Mouse (Mus musculus): Measurements from ENCODE around the gene Gm49321.

Gm49321 gene

GRCm38 (mm10) chr12:73949318-73950058, 12.0 kb downstream of the Gm49321 start:
- DNase-seq = peak; percentile 76

GRCm38 (mm10) chr12:73952879-73953278, 15.4 kb downstream of the Gm49321 start:
- peak; percentile 77 for DNase-seq

- peak; percentile 18 for DNase-seq
Measured at GRCm38 (mm10) chr12:73953420-73954186, 16.1 kb downstream of the Gm49321 start.

- DNase-seq = no peak
Measured at GRCm38 (mm10) chr12:73954785-73955184, 17.3 kb downstream of the Gm49321 start.

- no peak for DNase-seq
Measured at GRCm38 (mm10) chr12:73957676-73958075, 20.2 kb downstream of the Gm49321 start.

GRCm38 (mm10) chr12:73958830-73959229, 21.4 kb downstream of the Gm49321 start:
- no peak for DNase-seq

- peak; percentile 99 for DNase-seq
Measured at GRCm38 (mm10) chr12:73964291-73965281, 27.1 kb downstream of the Gm49321 start, which contains the start of gene Snapc1. Snapc1 (plus strand) TSS chr12:73964481.

- no peak for DNase-seq
Measured at GRCm38 (mm10) chr12:73969142-73969541, 31.7 kb downstream of the Gm49321 start.

GRCm38 (mm10) chr12:73974584-73974983, 37.1 kb downstream of the Gm49321 start:
- DNase-seq = no peak

GRCm38 (mm10) chr12:73978144-73978543, 40.7 kb downstream of the Gm49321 start:
- no peak for DNase-seq

GRCm38 (mm10) chr12:73979667-73980066, 42.2 kb downstream of the Gm49321 start:
- DNase-seq = no peak

- no peak for DNase-seq
Measured at GRCm38 (mm10) chr12:73982533-73982932, 45.1 kb downstream of the Gm49321 start.

GRCm38 (mm10) chr12:73986299-73986698, 48.8 kb downstream of the Gm49321 start:
- no peak for DNase-seq

- DNase-seq = no peak
Measured at GRCm38 (mm10) chr12:73988393-73989008, 51.0 kb downstream of the Gm49321 start.

GRCm38 (mm10) chr12:73989594-73989993, 52.1 kb downstream of the Gm49321 start:
- peak; percentile 21 for DNase-seq

- DNase-seq = peak; percentile 11
Measured at GRCm38 (mm10) chr12:73996906-73997296, 59.4 kb downstream of the Gm49321 start.

- peak; percentile 52 for DNase-seq
Measured at GRCm38 (mm10) chr12:73997297-73998127, 60.1 kb downstream of the Gm49321 start, which contains the start of gene Syt16. Syt16 (plus strand) TSS chr12:73997661.

GRCm38 (mm10) chr12:73998128-73998456, 60.6 kb downstream of the Gm49321 start:
- peak; percentile 12 for DNase-seq

GRCm38 (mm10) chr12:74002449-74002848, 65.0 kb downstream of the Gm49321 start:
- no peak for DNase-seq

GRCm38 (mm10) chr12:74009448-74009911, 72.0 kb downstream of the Gm49321 start:
- DNase-seq = peak; percentile 75

GRCm38 (mm10) chr12:74013739-74014138, 76.3 kb downstream of the Gm49321 start:
- peak; percentile 81 for DNase-seq

Data from embryo, embryonic 11 days (tissue).